Mouse (Mus musculus) layer of hippocampus, postnatal 10 days (tissue): ENCODE measurements around the gene Rhox2c. TPM values are rescaled to one million over a fixed set of nuclear protein-coding genes. Genes with fewer than 3 reads are reported as not detected.
"Not testable (repeated sequence)": the region's sequence is repeated elsewhere in the genome, so short reads cannot be mapped to it uniquely, and the experiment has no call there.

Experiments used
- DNase-seq, 2 experiments: peaks; one replicate each; pipeline ENCODE4 v3.0.0; 2021; ENCODE audit warnings: low spot score in 2 of 2
- long read RNA-seq: library from polyadenylated mRNA; stranded (forward); transcript quantifications from one replicate; pipeline ENCODE4 v2.0.0, GENCODE M21; 2023
- total RNA-seq, 2 experiments: library from RNA; stranded (reverse); gene quantifications; 2 replicates each; pipeline ENCODE4 v1.2.3; 2021

The Rhox2c gene
- total RNA-seq: not detected
- long read RNA-seq: 0 reads

DNA sequence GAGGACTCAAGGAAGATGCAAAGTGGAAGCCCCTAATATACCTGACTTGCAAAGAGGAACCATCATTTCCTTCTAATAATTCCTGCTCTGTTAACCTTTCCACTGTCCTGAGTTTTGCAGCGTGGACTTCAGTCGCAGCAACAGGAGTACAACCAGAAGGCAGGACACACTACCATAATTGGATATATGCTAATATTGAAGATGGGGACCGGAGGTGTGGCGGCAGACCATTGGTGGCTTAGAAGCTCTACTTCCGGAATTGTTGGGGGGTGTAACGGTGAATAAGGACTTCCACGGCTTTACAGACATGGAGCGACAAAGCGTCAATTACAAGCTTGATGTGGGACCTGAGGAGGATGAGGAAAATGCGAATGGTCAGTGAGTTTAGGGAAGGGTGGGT, at the start of gene Rhox2c:
Gene Rhox2c, plus strand, starts transcription at position 301 of the 400 bp plus-strand sequence.
- not testable (repeated sequence) for DNase-seq

DNA sequence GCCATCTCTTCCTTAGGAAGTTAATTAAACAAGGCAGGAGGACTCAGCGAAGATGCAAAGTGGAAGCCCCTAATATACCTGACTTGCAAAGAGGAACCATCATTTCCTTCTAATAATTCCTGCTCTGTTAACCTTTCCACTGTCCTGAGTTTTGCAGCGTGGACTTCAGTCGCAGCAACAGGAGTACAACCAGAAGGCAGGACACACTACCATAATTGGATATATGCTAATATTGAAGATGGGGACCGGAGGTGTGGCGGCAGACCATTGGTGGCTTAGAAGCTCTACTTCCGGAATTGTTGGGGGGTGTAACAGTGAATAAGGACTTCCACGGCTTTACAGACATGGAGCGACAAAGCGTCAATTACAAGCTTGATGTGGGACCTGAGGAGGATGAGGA, 41.7 kb upstream of the Rhox2c start, which contains the start of gene Rhox2b:
Gene Rhox2b, plus strand, starts transcription at position 301 of the 400 bp plus-strand sequence.
- DNase-seq: not testable (repeated sequence)

DNA sequence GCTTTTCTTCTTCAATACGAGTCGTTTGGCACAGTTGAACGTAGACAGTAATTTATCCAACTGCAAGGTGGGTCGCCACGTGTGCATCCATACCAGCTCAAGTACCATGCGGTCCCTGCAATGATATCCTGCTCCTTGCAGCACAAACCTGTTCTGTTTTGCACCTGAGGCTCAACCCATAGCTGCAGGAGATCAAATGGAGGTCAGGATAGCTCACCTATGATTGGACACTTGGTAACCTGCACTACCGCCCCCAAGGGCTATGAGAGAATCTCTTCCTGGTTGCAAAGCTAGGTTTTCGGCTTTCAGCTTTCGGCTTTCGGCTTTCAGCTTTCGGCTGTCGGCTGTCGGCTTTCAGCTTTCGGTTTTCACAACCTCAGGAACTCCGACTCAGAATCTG, 21.3 kb upstream of the Rhox2c start, which contains the start of gene Rhox4b:
Gene Rhox4b, plus strand, starts transcription at position 301 of the 400 bp plus-strand sequence.
- not testable (repeated sequence) for DNase-seq

DNA sequence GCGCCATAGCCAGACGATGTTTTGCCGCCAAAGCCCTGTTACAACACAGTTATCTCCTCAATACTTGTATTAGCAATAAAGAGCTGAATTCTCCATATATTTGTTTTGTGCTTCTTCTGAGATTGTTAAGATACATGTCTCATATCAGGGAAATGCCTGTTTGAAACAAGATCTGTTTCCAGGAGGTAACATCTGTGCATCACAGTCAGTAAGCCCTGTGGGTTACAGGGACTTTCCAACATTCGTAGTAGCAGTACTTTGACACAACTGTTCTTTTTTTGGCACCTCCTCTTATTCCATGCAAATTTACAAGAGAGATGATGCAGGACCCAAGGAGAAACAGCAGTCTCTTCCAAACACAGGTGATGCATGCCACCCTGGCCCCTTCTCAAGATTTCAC, 4.8 kb downstream of the Rhox2c start, which contains the start of gene Rhox3c:
Gene Rhox3c, plus strand, starts transcription at position 301 of the 400 bp plus-strand sequence.
- not testable (repeated sequence) for DNase-seq

DNA sequence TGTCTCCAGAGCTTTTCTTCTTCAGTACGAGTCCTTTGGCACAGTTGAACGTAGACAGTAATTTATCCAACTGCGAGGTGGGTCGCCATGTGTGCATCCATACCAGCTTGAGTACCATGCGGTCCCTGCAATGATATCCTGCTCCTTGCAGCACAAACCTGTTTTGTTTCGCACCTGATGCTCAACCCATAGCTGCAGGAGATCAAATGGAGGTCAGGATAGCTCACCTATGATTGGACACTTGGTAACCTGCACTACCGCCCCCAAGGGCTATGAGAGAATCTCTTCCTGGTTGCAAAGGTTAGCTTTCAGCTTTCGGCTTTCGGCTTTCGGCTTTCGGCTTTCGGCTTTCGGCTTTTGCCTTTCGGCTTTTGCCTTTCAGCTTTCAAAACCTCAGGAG, 26.6 kb downstream of the Rhox2c start, which contains the start of gene Rhox4c:
Gene Rhox4c, plus strand, starts transcription at position 301 of the 400 bp plus-strand sequence.
- not testable (repeated sequence) for DNase-seq

DNA sequence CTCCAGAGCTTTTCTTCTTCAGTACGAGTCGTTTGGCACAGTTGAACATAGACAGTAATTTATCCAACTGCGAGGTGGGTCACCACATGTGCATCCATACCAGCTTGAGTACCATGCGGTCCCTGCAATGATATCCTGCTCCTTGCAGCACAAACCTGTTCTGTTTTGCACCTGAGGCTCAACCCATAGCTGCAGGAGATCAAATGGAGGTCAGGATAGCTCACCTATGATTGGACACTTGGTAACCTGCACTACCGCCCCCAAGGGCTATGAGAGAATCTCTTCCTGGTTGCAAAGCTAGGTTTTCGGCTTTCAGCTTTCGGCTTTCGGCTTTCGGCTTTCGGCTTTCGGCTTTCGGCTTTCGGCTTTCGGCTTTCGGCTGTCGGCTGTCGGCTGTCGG, 60.6 kb downstream of the Rhox2c start, which contains the start of gene Rhox4d:
Gene Rhox4d, plus strand, starts transcription at position 301 of the 400 bp plus-strand sequence.
- not testable (repeated sequence) for DNase-seq

Other genes starting within 250 kb of the Rhox2c start
- not detected for gene Gm9, start 242.6 kb upstream of the Rhox2c start, total RNA-seq
- not detected for gene Rhox1, start 231.4 kb upstream of the Rhox2c start, total RNA-seq
- not detected for gene Rhox2a, start 208.7 kb upstream of the Rhox2c start, total RNA-seq
- gene Rhox3a, start 203.8 kb upstream of the Rhox2c start, total RNA-seq: not detected
- not detected for gene Rhox4a, start 188.3 kb upstream of the Rhox2c start, total RNA-seq
- not detected for gene Rhox3a2, start 73.7 kb upstream of the Rhox2c start, total RNA-seq
- gene Rhox4a2, start 62.8 kb upstream of the Rhox2c start, total RNA-seq: not detected
- gene Rhox2b, start 41.6 kb upstream of the Rhox2c start, total RNA-seq: not detected
- not detected for gene Rhox4b, start 21.2 kb upstream of the Rhox2c start, total RNA-seq
- gene Rhox3c, start 4.9 kb downstream of the Rhox2c start, total RNA-seq: not detected
- not detected for gene Rhox4c, start 26.7 kb downstream of the Rhox2c start, total RNA-seq
- gene Rhox2d, start 39.7 kb downstream of the Rhox2c start, total RNA-seq: not detected
- gene Rhox4d, start 60.7 kb downstream of the Rhox2c start, total RNA-seq: not detected
- gene Rhox2e, start 76.8 kb downstream of the Rhox2c start, total RNA-seq: not detected
- not detected for gene Rhox3e, start 88.3 kb downstream of the Rhox2c start, total RNA-seq
- gene Rhox4e, start 103.7 kb downstream of the Rhox2c start, total RNA-seq: not detected
- gene Rhox2f, start 117.7 kb downstream of the Rhox2c start, total RNA-seq: not detected
- not detected for gene Rhox3f, start 127.3 kb downstream of the Rhox2c start, total RNA-seq
- gene Rhox4f, start 154.0 kb downstream of the Rhox2c start, total RNA-seq: not detected
- not detected for gene Rhox3g, start 174.9 kb downstream of the Rhox2c start, total RNA-seq
- not detected for gene Rhox2g, start 189.8 kb downstream of the Rhox2c start, total RNA-seq
- gene Rhox4g, start 197.6 kb downstream of the Rhox2c start, total RNA-seq: not detected
- gene Rhox3h, start 215.1 kb downstream of the Rhox2c start, total RNA-seq: not detected
- gene Rhox2h, start 219.6 kb downstream of the Rhox2c start, total RNA-seq: not detected